Mouse (Mus musculus) C2C12 (cell line): ENCODE measurements at regions not wholly inside any gene's neighbourhood (a gene's known extent, or its start where the extent isn't known, plus 50 kb on each side); places are given as distances from the start of the nearest gene placed in this dataset.

Experiments used
- H3K27me3 ChIP-seq: one replicate; pipeline ENCODE4 v1.6.1; 2011; ENCODE audit not compliant: control insufficient read depth, insufficient read depth, insufficient read length
- H3K36me3 ChIP-seq: one replicate; pipeline ENCODE4 v1.6.1; 2011; ENCODE audit not compliant: control insufficient read depth, insufficient read depth
- H3K4me3 ChIP-seq: one replicate; pipeline ENCODE4 v1.5.1; 2011; ENCODE audit warnings: mild to moderate bottlenecking, control low read depth; ENCODE audit not compliant: poor library complexity, insufficient read depth, severe bottlenecking
- H3K79me2 ChIP-seq: one replicate; pipeline ENCODE4 v1.6.1; 2011; ENCODE audit not compliant: control insufficient read depth, insufficient read depth
- H3K79me3 ChIP-seq: one replicate; pipeline ENCODE4 v1.6.1; 2011; ENCODE audit warnings: low read depth, control low read depth
- H3ac ChIP-seq: one replicate; pipeline ENCODE3; 2011; ENCODE audit warnings: low read depth; ENCODE audit not compliant: control insufficient read depth, insufficient read length
- CEBPB ChIP-seq: IDR thresholded peaks from one replicate; pipeline ENCODE4 v1.6.1; 2011; ENCODE audit warnings: low read depth, mild to moderate bottlenecking, control low read depth, moderate library complexity
- CTCF ChIP-seq: IDR thresholded peaks from one replicate; pipeline ENCODE4 v1.5.1; 2011; ENCODE audit not compliant: control insufficient read depth, insufficient read depth, insufficient read length
- FOSL1 ChIP-seq: IDR thresholded peaks from one replicate; pipeline ENCODE4 v1.8.0; 2011; ENCODE audit warnings: mild to moderate bottlenecking, low read length; ENCODE audit not compliant: poor library complexity, insufficient read depth, severe bottlenecking
- MAX ChIP-seq: IDR thresholded peaks from one replicate; pipeline ENCODE4 v1.6.1; 2011; ENCODE audit warnings: mild to moderate bottlenecking, control low read depth
- MYOD1 ChIP-seq: IDR thresholded peaks from one replicate; pipeline ENCODE4 v1.6.1; 2011; ENCODE audit warnings: low read depth; ENCODE audit not compliant: control insufficient read depth, insufficient read length
- MYOG ChIP-seq: IDR thresholded peaks from one replicate; pipeline ENCODE4 v1.6.1; 2011; ENCODE audit not compliant: control insufficient read depth, insufficient read length; ENCODE audit errors: extremely low read depth
- USF1 ChIP-seq: IDR thresholded peaks from one replicate; pipeline ENCODE4 v1.6.1; 2011; ENCODE audit warnings: low read depth, mild to moderate bottlenecking, control low read depth, moderate library complexity

GRCm38 (mm10) chr12:44056493-44057163, 153.5 kb downstream of the Dnajb9 start:
- no peak overlapping the region for H3ac ChIP-seq
- no peaks in the 10 kb centered on the region for H3K79me3 ChIP-seq
- TF ChIP-seq FOSL1 = no peak
- no peak for TF ChIP-seq CEBPB
- TF ChIP-seq CTCF = no peak
- no peak for TF ChIP-seq USF1
- TF ChIP-seq MAX = no peak
- no peak for TF ChIP-seq MYOD1
- no peak for TF ChIP-seq MYOG
- no peaks in the 10 kb centered on the region for H3K36me3 ChIP-seq
- no peak overlapping the region for H3K4me3 ChIP-seq
- no peaks in the 10 kb centered on the region for H3K27me3 ChIP-seq
- H3K79me2 ChIP-seq = no peaks in the 10 kb centered on the region

GRCm38 (mm10) chr12:44045806-44046205, 164.3 kb downstream of the Dnajb9 start:
- H3K79me2 ChIP-seq = no peaks in the 10 kb centered on the region
- no peak overlapping the region for H3K4me3 ChIP-seq
- H3K36me3 ChIP-seq = no peaks in the 10 kb centered on the region
- no peaks in the 10 kb centered on the region for H3K27me3 ChIP-seq
- H3K79me3 ChIP-seq = no peaks in the 10 kb centered on the region
- TF ChIP-seq CEBPB (no peak), MYOD1 (no peak), USF1 (no peak)
- no peak overlapping the region for H3ac ChIP-seq

- H3ac ChIP-seq = no peak overlapping the region
- TF ChIP-seq MYOD1 = no peak
- no peak for TF ChIP-seq FOSL1
- TF ChIP-seq USF1 = no peak
- no peak for TF ChIP-seq CTCF
- TF ChIP-seq MYOG = no peak
- TF ChIP-seq MAX = no peak
- no peak for TF ChIP-seq CEBPB
- no peaks in the 10 kb centered on the region for H3K79me3 ChIP-seq
- H3K79me2 ChIP-seq = no peaks in the 10 kb centered on the region
- H3K36me3 ChIP-seq = no peaks in the 10 kb centered on the region
- H3K27me3 ChIP-seq = no peaks in the 10 kb centered on the region
- H3K4me3 ChIP-seq = no peak overlapping the region
Measured at GRCm38 (mm10) chr12:44044388-44045105, 165.6 kb downstream of the Dnajb9 start.

- no peak overlapping the region for H3ac ChIP-seq
- no peaks in the 10 kb centered on the region for H3K79me2 ChIP-seq
- no peak for TF ChIP-seq FOSL1
- H3K79me3 ChIP-seq = no peaks in the 10 kb centered on the region
- H3K4me3 ChIP-seq = no peak overlapping the region
- H3K27me3 ChIP-seq = no peaks in the 10 kb centered on the region
- no peaks in the 10 kb centered on the region for H3K36me3 ChIP-seq
Measured at GRCm38 (mm10) chr12:44006795-44007194, 203.3 kb downstream of the Dnajb9 start.

GRCm38 (mm10) chr12:43983548-43983947, 226.6 kb downstream of the Dnajb9 start:
- TF ChIP-seq FOSL1 (no peak), MYOG (no peak), CEBPB (no peak), USF1 (no peak), MAX (no peak), CTCF (no peak), MYOD1 (no peak)
- H3K79me2 ChIP-seq = no peaks in the 10 kb centered on the region
- no peaks in the 10 kb centered on the region for H3K36me3 ChIP-seq
- no peak overlapping the region for H3ac ChIP-seq
- H3K4me3 ChIP-seq = no peak overlapping the region
- H3K79me3 ChIP-seq = no peaks in the 10 kb centered on the region
- H3K27me3 ChIP-seq = no peaks in the 10 kb centered on the region

GRCm38 (mm10) chr12:43963973-43964372, 246.2 kb downstream of the Dnajb9 start:
- H3ac ChIP-seq = no peak overlapping the region
- no peaks in the 10 kb centered on the region for H3K79me3 ChIP-seq
- TF ChIP-seq FOSL1 = no peak
- TF ChIP-seq CEBPB = no peak
- no peak for TF ChIP-seq MAX
- TF ChIP-seq CTCF = no peak
- no peak for TF ChIP-seq MYOG
- TF ChIP-seq USF1 = no peak
- TF ChIP-seq MYOD1 = no peak
- no peaks in the 10 kb centered on the region for H3K36me3 ChIP-seq
- H3K4me3 ChIP-seq = no peak overlapping the region
- no peaks in the 10 kb centered on the region for H3K27me3 ChIP-seq
- H3K79me2 ChIP-seq = no peaks in the 10 kb centered on the region
